In genomic region chr2:173120117-173120516, GRCm38 (mm10) we compare ENCODE assay signal across 13 mouse cellular contexts. TPM values are rescaled to one million over a fixed set of nuclear protein-coding genes. Genes with fewer than 3 reads are reported as not detected.
A peak's percentile ranks its signal among the peaks of the same experiment; 100 is the strongest.
DNase-seq lines count a peak whose midpoint lies in the region; ATAC-seq and TF ChIP-seq lines count a peak whose summit lies in the region.
"Not testable (repeated sequence)": the region's sequence is repeated elsewhere in the genome, so short reads cannot be mapped to it uniquely, and the experiment has no call there.
"Had no signal": no experiment of that assay in that cellular context is flagged by ENCODE, and none has a peak within 500 bp of the region (broad histone marks: within the 10 kb centered on the region; RNA-seq: fewer than 3 reads in every experiment).

No protein-coding gene starts in this region.

- TF ChIP-seq CTCF in intestine, postnatal 0 days (IDR thresholded peaks at IDR 0.05; ENCODE audit: low read depth) = 0 out of 2 replicates have a peak, but pooled peaks have one; percentile 2
- not testable (repeated sequence) for TF ChIP-seq CTCF in liver, postnatal 0 days (IDR thresholded peaks at IDR 0.05; ENCODE audit: low read depth)

- peak; percentile 34; the same call in 1 of the 2 replicates for TF ChIP-seq EP300 in liver, postnatal 0 days (IDR thresholded peaks at IDR 0.05; ENCODE audit: low read depth)

- not testable (repeated sequence) for H3K9ac ChIP-seq in intestine, postnatal 0 days (ENCODE audit: low read depth, low read length); liver, postnatal 0 days (replicated peaks)
- peak overlapping the region; percentile 43; the same call in 1 of the 2 replicates for H3K9ac ChIP-seq in liver, embryonic 13.5 days

- 59% methylated on average over 4 of the region's 4 CpGs for WGBS in intestine, postnatal 0 days
- 36% methylated on average over 4 of the region's 4 CpGs for WGBS in liver, embryonic 13.5 days (ENCODE audit: insufficient replicate concordance)
- 70% methylated on average over 4 of the region's 4 CpGs for WGBS in liver, postnatal 0 days (ENCODE audit: insufficient replicate concordance)

- H3K27ac ChIP-seq in intestine, postnatal 0 days (ENCODE audit: low read depth, low read length) = not testable (repeated sequence)
- peak overlapping the region; percentile 86 for H3K27ac ChIP-seq in liver, embryonic 13.5 days
- 0 out of 2 replicates have a peak overlapping the region, but pooled peaks have one; percentile 29 for H3K27ac ChIP-seq in liver, postnatal 0 days (ENCODE audit: low read depth)

- peak; percentile 40 for DNase-seq in ZHBTc4 (ENCODE audit: low read depth, low spot score)
- DNase-seq in c-Kit-positive CD71-positive TER-119-positive erythroid progenitor cells, embryonic 14.5 days (ENCODE audit: low spot score) = peak; percentile 49
- peak; percentile 59 for DNase-seq in liver, embryonic 13.5 days
- peak; percentile 49 for DNase-seq in liver, postnatal 0 days
- DNase-seq in spleen, postnatal 10 days (ENCODE audit: low spot score in 2 of 2) = peak; percentile 49 to 80

- not testable (repeated sequence) for ATAC-seq in intestine, postnatal 0 days; liver, postnatal 0 days
- ATAC-seq in liver, embryonic 13.5 days (ENCODE audit: low read depth) = peak; percentile 94

- not testable (repeated sequence) for H3K9me3 ChIP-seq in intestine, postnatal 0 days (ENCODE audit: control insufficient read depth); liver, embryonic 13.5 days (replicated peaks); liver, postnatal 0 days (ENCODE audit: low read length)

- not testable (repeated sequence) for H3K27me3 ChIP-seq in intestine, postnatal 0 days (replicated peaks; ENCODE audit: control insufficient read depth, insufficient read depth, low read length); liver, postnatal 0 days (ENCODE audit: insufficient read depth, low read length)
- peaks cover 22% of the 10 kb centered on the region for H3K27me3 ChIP-seq in liver, embryonic 13.5 days

- not testable (repeated sequence) for H3K4me3 ChIP-seq in intestine, postnatal 0 days (ENCODE audit: low read depth, low read length); liver, postnatal 0 days (ENCODE audit: low read depth, low read length)
- peak overlapping the region; percentile 10; the same call in 1 of the 2 replicates for H3K4me3 ChIP-seq in liver, embryonic 13.5 days (replicated peaks)

- H3K36me3 ChIP-seq in intestine, postnatal 0 days (ENCODE audit: control insufficient read depth, insufficient read depth); liver, embryonic 13.5 days; liver, postnatal 0 days (replicated peaks; ENCODE audit: insufficient read depth, low read length): not testable (repeated sequence)

- H3K4me2 ChIP-seq in intestine, postnatal 0 days (replicated peaks; ENCODE audit: low read depth) = not testable (repeated sequence)
- H3K4me2 ChIP-seq in liver, embryonic 13.5 days = peak overlapping the region; percentile 50
- 0 out of 2 replicates have a peak overlapping the region, but pooled peaks have one; percentile 4 for H3K4me2 ChIP-seq in liver, postnatal 0 days (ENCODE audit: low read depth, low read length)

- not testable (repeated sequence) for H3K4me1 ChIP-seq in intestine, postnatal 0 days (replicated peaks; ENCODE audit: control insufficient read depth, insufficient read depth, low read length); liver, postnatal 0 days (ENCODE audit: insufficient read depth)
- peaks cover 27% of the 10 kb centered on the region for H3K4me1 ChIP-seq in liver, embryonic 13.5 days (replicated peaks)

RNA-seq across cellular contexts. Expression of gene Ctcfl, which starts 0.8 kb away (rescaled TPM):
- 0.82 and 1.0 TPM in 2 replicates for polyA plus RNA-seq in intestine, postnatal 0 days (2015; fragmentation: Nextera tagmentation; extraction: Ambion mirVana)
- 0.02 and 0.05 TPM in 2 replicates for polyA plus RNA-seq in liver, embryonic 13.5 days (2015; fragmentation: Nextera tagmentation; extraction: Ambion mirVana)
- polyA plus RNA-seq in liver, postnatal 0 days (2015; fragmentation: Nextera tagmentation; extraction: Ambion mirVana) = 0.21 and 0.25 TPM in 2 replicates
- polyA plus RNA-seq: adrenal gland, adult 2 months; C2C12; forebrain, embryonic 11.5 days had no signal

RNA-seq across cellular contexts. Expression of gene Pck1, which starts 32.7 kb away (rescaled TPM):
- polyA plus RNA-seq in intestine, postnatal 0 days (2015; fragmentation: Nextera tagmentation; extraction: Ambion mirVana) = 249 and 336 TPM in 2 replicates
- polyA plus RNA-seq in liver, embryonic 13.5 days (2015; fragmentation: Nextera tagmentation; extraction: Ambion mirVana) = 0.22 and 0.24 TPM in 2 replicates
- 414 and 703 TPM in 2 replicates for polyA plus RNA-seq in liver, postnatal 0 days (2015; fragmentation: Nextera tagmentation; extraction: Ambion mirVana)
- polyA plus RNA-seq: C2C12; embryonic facial prominence, embryonic 13.5 days; forebrain, embryonic 11.5 days; forebrain, embryonic 15.5 days; hindbrain, embryonic 11.5 days; hindbrain, embryonic 15.5 days had no signal

Comparison
In these comparisons a context has a peak if more than half of its experiments do, and no peak if none do; other contexts are left out.
1. RNA of gene Pck1, which starts 32.7 kb away (polyA plus RNA-seq): 414 to 703 TPM in liver, postnatal 0 days and 249 to 336 TPM in intestine, postnatal 0 days; 0.22 to 0.24 TPM in liver, embryonic 13.5 days; every median in the first group is over 100 times any median in the second.
2. Peak in every context shown above with its lines, with median percentiles within 50 percentile points of each other: DNase-seq.